In the genomic region with DNA sequence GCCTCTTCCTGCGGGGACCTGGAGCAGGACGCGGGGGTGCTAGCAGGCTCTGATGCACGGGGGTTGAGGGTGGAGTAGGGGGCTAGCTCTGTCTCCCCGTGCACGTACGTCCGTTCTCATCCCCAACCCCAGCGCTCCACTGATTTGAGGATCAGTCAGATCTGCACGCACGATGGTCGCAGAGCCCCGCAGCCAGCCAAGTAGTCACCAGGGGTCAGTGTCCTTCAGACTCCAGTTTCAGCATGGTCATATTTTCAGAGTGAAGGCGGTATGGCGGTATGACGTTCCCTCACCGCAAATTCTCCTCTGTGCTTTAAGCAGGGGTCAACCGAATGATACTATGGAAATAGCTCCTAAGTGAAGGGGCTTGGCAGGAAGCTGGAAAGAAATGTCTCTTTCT, we compare ENCODE assay signal across 8 mouse cellular contexts. TPM values are rescaled to one million over a fixed set of nuclear protein-coding genes. Genes with fewer than 3 reads are reported as not detected.
DNase-seq lines count a peak whose midpoint lies in the region; ATAC-seq and TF ChIP-seq lines count a peak whose summit lies in the region.

No protein-coding gene starts in this region.

- peak overlapping the region; percentile 71 for H3K4me2 ChIP-seq in limb, embryonic 14.5 days (replicated peaks; ENCODE audit: low read depth, low read length, severe bottlenecking)

- H3K9me3 ChIP-seq in limb, embryonic 14.5 days (ENCODE audit: control insufficient read depth, low read length), result no peaks in the 10 kb centered on the region

- 6% methylated on average over 18 of the region's 18 CpGs for WGBS in limb, embryonic 14.5 days

- H3K27me3 ChIP-seq in limb, embryonic 14.5 days (ENCODE audit: control insufficient read depth, insufficient read depth, low read length), result peaks cover 24% of the 10 kb centered on the region

- peak overlapping the region; percentile 34; the same call in 1 of the 2 replicates for H3K4me3 ChIP-seq in limb, embryonic 14.5 days (replicated peaks; ENCODE audit: low read length)

- no peaks in the 10 kb centered on the region for H3K36me3 ChIP-seq in limb, embryonic 14.5 days (ENCODE audit: control insufficient read depth, insufficient read depth, low read length)

- no peak overlapping the region for H3K27ac ChIP-seq in limb, embryonic 14.5 days (replicated peaks; ENCODE audit: low read depth, low read length)

- ATAC-seq in cerebellum, adult (ENCODE audit: insufficient number of reproducible peaks, low FRiP score, low TSS enrichment), result no peak
- no peak for ATAC-seq in limb, embryonic 14.5 days (ENCODE audit: low FRiP score, low read depth)
- ATAC-seq in megakaryocyte-erythroid progenitor cell, adult 5-6 weeks (replicated peaks; ENCODE audit: low FRiP score, low TSS enrichment, poor library complexity, severe bottlenecking), result no peak

- no peak for TF ChIP-seq POLR2A in limb, embryonic 14.5 days (IDR thresholded peaks at IDR 0.05; ENCODE audit: borderline replicate concordance, extremely low read depth, insufficient read depth, insufficient read length)

- peaks cover 3% of the 10 kb centered on the region; the same call in 1 of the 2 replicates for H3K4me1 ChIP-seq in limb, embryonic 14.5 days (ENCODE audit: control insufficient read depth, insufficient read depth, low read length)

- DNase-seq in cerebellum, adult 18-20 months, result peak; percentile 36 to 52
- peak; percentile 30 for DNase-seq in right cerebral cortex, adult 18-20 months
- DNase-seq in right cerebral cortex, postnatal 36 days (ENCODE audit: low spot score in 2 of 2), result no peak
- DNase-seq in limb, embryonic 14.5 days (ENCODE audit: low spot score), result no peak
- DNase-seq in spleen, adult 12 weeks (ENCODE audit: low spot score), result no peak
- no peak for DNase-seq in urinary bladder, postnatal 36 days (ENCODE audit: low spot score in 2 of 2)

- no peak overlapping the region for H3K9ac ChIP-seq in limb, embryonic 14.5 days (ENCODE audit: low read depth, low read length, severe bottlenecking)

RNA-seq across cellular contexts. Expression of a gene that starts 0.7 kb away (rescaled TPM):
- polyA plus RNA-seq in limb, embryonic 14.5 days (2012; rRNA removed), result 2.7 and 3.2 TPM in 2 replicates
- 0.08 and 0.15 TPM in 2 replicates for polyA plus RNA-seq in limb, embryonic 14.5 days (2014; fragmentation: Nextera tagmentation; extraction: Ambion mirVana)
- not detected in 2 replicates for total RNA-seq in megakaryocyte-erythroid progenitor cell, adult 5-6 weeks (2014; fragmentation: Nextera tagmentation)
- not detected in 2 replicates for total RNA-seq in megakaryocyte-erythroid progenitor cell, adult 5-6 weeks (2017)

RNA-seq across cellular contexts. Expression of a gene that starts 17.2 kb away (rescaled TPM):
- 0.18 and 0.28 TPM in 2 replicates for polyA plus RNA-seq in limb, embryonic 14.5 days (2012; rRNA removed)
- polyA plus RNA-seq in limb, embryonic 14.5 days (2014; fragmentation: Nextera tagmentation; extraction: Ambion mirVana), result 0.14 and 0.46 TPM in 2 replicates
- total RNA-seq in megakaryocyte-erythroid progenitor cell, adult 5-6 weeks (2014; fragmentation: Nextera tagmentation), result not detected in 2 replicates
- total RNA-seq in megakaryocyte-erythroid progenitor cell, adult 5-6 weeks (2017), result not detected in 2 replicates

RNA-seq across cellular contexts. Expression of a gene that starts 41.3 kb away (rescaled TPM):
- 0.12 TPM in 1 of 2 replicates, not detected in the other for polyA plus RNA-seq in limb, embryonic 14.5 days (2012; rRNA removed)
- polyA plus RNA-seq in limb, embryonic 14.5 days (2014; fragmentation: Nextera tagmentation; extraction: Ambion mirVana), result not detected in 2 replicates
- not detected in 2 replicates for total RNA-seq in megakaryocyte-erythroid progenitor cell, adult 5-6 weeks (2014; fragmentation: Nextera tagmentation)
- not detected in 2 replicates for total RNA-seq in megakaryocyte-erythroid progenitor cell, adult 5-6 weeks (2017)

RNA-seq across cellular contexts. Expression of a gene that starts 48.6 kb away (rescaled TPM):
- polyA plus RNA-seq in limb, embryonic 14.5 days (2012; rRNA removed), result not detected in 2 replicates
- polyA plus RNA-seq in limb, embryonic 14.5 days (2014; fragmentation: Nextera tagmentation; extraction: Ambion mirVana), result not detected in 2 replicates
- not detected in 2 replicates for total RNA-seq in megakaryocyte-erythroid progenitor cell, adult 5-6 weeks (2014; fragmentation: Nextera tagmentation)
- total RNA-seq in megakaryocyte-erythroid progenitor cell, adult 5-6 weeks (2017), result not detected in 2 replicates

Comparison
In these comparisons a context has a peak if more than half of its experiments do, and no peak if none do; other contexts are left out.
1. DNase-seq: peak in cerebellum, adult 18-20 months (2 of 2) and right cerebral cortex, adult 18-20 months (single experiment); none in right cerebral cortex, postnatal 36 days (0 of 2), limb, embryonic 14.5 days (single experiment), spleen, adult 12 weeks (single experiment) and urinary bladder, postnatal 36 days (0 of 2).